Mouse (Mus musculus): ENCODE measurements around the gene Fam172a.

Fam172a gene

DNA sequence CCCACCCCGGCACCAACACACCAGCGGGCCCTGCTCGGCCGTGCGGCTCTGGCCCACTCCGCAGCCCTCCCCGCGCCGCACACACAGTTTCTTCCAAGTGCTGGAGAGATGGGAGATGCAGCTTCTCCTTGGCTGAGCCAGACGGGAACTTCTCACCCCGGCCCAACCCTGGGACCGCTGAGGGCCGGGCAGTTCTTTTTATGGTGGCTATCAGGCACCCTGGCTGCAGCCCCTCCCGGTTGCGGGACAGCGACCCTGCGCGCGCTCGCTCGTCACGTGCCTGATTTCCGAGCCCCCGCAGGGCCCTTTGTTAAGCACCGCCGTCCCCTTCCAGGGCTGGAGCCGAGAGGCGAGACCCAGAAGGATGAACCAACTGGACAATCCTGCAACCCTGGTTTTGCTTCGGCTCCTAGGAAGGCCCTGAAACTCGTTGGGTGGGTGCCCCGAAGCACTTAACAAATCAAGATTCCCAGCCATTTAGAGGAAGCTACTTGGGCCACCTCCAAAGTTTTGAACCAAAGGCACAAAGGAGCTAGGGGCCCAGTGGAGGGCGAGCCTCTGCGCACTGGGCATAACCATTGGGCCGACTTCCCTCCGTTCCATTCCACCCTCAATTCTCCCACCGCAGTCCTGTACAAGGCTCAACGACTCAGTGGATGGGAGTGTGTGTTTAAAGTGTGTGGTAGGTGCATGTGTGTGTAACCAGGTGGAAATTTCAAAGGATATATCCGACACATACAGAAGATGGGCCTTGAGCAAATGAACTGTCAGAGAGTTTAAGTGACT, 477.7 kb downstream of the Fam172a start:
- DNase-seq (ENCODE audit: low read depth, low spot score) = no peak

DNA sequence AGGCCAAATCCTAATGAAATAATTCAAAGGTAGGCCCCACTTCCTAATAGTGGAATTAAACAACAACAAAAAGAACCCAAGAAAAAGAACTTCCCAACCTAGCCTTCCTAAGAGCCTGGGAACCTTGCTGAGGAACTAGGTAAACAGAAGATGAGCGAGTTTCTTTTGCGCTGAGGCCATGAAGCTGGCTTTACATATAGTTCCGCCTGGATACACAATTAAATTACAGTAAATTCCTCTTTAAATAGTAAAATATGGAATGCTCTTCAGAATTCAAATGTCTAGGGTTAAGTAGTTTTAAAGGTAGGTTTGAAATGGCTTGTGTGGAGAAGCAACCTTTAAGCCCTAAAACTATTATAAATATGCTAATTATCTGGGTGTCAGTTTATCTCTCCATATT, 478.4 kb downstream of the Fam172a start:
- no peak for DNase-seq (ENCODE audit: low read depth, low spot score)

DNA sequence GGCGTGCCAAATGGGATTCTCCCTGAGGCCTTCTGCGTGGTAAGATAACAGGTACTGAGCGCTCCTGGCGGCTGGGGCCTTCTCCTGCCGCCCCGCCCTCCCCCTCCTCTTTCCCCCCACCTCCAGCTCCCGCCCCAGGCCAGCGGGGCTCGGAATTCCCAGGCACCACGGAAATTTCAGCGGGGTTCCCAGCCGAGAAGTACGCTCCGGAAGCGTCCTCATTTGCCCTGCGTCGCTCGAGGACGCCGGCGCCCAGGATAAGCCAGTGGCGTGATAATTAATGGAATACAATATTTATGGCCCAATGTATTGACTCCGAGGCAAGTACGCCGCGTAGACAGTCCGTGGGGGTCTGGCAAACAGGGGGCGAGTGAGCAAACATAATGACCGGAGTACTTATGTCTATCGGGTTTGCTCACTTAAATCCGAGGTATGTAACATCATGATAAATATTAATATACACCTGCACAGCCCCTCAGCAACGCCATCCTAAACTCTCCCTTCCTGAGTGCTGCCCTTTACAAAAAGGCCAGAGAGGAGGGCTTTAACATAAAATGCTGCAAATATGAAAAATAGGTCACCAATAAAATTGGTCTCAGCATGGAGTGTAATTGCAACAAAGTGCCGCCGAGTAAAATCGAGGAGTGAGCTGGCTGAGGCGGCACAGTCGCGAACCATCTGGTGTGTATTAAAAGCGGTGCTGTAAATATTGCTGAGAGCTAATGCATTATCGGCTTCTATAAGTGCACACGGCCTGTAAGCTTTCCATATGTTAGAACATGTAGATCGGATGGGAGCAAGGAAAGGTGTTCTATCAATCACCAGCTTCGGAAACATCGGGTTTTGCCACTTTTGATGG, 479.5 kb downstream of the Fam172a start:
- DNase-seq (ENCODE audit: low read depth, low spot score) = peak; percentile 68

DNA sequence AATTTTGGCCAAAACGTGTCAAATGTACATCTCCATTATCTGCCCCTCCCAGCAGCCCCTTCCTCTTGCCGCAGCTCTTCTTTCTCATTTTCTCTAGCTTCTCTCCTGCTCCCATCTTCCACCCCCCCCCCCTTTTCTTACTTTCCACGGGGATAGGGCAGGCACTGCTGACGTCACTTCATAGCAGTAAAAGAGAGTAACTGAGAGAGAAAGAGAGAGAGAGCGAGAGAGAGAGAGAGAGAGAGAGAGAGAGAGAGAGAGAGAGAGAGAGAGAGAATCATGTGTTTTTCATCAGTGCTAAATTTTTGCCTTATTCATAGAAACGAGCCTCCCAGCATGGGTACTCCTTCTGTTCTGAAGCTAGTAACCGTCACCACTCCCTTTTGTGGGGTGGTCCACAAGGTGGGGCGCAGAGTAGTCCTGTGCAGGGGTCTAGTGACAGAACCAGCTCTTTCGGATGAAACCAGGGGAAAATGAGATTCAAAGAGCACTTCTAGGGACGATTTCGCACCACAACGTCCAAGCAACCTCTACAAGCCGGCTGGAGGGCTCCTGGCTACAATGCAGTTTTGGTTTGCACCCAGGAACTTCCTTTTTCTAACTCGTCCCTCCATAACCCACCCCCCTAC, 480.2 kb downstream of the Fam172a start:
- peak; percentile 84 for DNase-seq (ENCODE audit: low read depth, low spot score)

DNA sequence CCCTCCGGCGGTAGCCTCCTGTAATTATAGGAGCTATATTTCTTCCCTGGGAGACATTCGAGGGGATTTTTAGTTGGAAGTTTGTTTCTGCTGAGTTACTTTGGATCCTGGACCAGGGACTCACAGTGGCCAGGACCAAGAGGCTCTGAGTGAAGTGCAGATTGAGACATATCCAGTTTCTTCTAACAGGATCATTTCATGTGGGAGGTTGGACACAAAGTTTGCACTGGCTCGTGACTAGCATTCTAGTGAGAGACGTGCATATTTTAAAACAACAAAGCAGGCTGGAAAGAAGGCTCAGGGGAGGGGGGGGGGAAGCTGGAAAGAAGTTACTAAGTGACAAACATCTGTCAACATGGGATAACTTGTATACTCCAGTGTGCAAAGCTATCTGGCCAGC, 481.2 kb downstream of the Fam172a start:
- no peak for DNase-seq (ENCODE audit: low read depth, low spot score)

DNA sequence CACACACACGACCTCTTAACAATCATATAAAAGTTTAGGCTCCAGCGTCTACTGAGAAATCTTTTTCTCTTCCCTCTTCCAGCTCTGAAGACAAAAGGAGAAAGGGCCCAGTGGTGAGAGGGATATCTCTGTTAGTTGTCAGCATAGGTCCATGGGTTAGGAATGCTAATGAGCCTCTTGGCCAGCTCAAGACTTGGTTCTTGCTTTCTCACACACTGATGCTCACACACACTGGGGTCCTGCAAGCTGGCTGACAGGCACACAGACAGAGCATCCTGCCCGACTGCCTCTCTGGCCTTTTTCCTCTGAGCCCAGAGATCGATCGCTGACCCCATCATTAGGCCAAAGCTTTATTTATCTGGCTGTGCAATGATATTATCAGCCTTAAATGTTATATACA, 482.2 kb downstream of the Fam172a start:
- no peak for DNase-seq (ENCODE audit: low read depth, low spot score)

DNA sequence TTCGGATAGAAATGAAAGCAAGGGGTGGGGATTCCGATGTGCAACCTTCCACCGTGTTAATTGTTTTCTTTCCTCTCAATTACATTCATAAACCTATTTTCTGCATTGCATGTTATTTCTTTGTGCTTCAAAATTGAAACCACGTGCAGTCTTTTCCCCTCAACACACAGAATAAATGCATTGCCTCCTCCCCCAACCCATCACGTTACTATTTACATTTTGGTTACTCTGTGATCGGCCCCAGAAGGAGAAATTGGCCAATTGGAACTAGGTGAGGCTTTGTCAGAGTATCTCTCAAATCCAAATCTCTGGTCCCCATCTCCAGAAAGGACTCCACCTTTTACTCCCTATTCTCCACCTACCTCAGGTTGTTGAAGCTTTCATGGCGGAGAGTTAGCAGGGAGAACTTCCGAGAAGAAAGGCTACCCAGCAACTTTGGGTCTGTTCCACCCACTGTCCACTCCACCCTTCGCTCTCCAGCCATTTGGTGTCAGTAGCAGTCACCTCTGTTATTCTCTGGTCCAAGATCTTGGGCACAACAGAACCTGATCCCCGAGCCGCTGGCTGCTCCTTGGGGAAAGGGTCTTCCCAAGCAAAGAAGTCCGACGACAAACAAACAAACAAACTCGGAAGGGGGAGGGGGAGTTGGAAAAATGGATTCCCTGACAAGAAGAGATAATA, 483.1 kb downstream of the Fam172a start:
- DNase-seq (ENCODE audit: low read depth, low spot score) = no peak

DNA sequence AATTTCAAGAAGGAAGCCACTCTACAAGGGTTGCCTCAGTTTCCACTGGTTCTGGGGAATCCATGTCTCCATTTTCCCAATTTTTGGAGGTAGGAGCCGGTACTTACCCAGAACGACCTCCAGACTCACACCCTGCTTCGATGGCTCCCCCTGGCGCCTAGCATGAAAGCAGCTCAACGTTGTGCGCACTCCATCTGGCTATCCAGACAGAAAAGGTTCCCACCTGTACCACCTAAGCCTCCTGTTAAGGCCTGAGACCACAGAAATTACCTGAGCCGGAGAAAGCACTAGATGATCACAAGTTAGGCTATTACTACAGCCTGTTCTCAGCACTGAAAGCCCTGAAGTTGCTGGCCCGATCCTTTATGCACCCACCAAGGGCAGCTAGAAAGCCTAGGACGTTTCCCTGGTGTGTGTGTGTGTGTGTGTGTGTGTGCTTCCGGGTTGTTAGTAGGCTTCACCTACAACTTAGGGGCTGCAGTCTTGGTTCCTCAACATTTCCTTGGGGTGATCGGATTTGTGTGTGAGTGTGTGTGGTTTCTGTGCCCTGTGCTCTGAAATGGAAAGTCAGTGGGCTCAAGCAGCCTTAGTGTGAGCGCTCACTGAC, 484.6 kb downstream of the Fam172a start:
- no peak for DNase-seq (ENCODE audit: low read depth, low spot score)

DNA sequence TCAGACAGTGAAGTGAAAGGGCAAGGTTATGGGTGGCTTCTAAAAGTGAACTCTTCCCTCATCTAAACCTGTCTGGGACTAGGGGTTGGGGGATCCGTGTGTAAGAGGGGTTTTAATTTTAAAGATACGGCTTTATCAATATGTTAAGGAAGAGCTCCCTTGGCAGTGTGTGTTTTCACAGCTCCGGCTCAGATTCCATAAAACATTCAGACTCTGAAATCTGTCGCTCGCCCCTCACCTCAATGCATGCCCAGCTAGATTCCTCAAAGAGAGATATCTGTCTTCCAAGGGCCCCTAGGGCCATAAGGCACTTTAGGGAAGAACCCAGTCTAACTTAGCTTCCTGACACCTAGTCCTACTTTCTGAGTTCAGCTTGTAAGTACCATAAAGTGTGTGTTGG, 486.0 kb downstream of the Fam172a start:
- no peak for DNase-seq (ENCODE audit: low read depth, low spot score)

DNA sequence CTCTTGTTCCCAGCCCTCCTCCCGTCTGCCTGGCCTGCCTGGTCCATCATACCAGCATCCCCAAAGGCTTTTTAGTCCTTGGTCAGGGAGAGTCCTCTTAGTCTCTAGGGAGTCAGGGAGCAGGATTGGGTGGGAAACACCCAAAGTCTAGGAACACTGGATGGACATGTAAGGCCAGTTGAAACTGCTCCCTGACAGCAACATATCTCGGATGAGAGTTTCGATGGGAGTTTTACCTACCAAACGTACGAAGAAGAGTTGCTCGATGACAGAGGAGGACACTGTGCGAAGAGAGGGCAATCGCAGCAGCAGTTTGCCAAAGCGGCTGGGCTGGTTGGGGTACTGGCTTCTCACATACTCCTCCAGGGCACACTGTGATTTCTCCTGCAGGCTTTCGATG, 487.8 kb downstream of the Fam172a start:
- no peak for DNase-seq (ENCODE audit: low read depth, low spot score)

DNA sequence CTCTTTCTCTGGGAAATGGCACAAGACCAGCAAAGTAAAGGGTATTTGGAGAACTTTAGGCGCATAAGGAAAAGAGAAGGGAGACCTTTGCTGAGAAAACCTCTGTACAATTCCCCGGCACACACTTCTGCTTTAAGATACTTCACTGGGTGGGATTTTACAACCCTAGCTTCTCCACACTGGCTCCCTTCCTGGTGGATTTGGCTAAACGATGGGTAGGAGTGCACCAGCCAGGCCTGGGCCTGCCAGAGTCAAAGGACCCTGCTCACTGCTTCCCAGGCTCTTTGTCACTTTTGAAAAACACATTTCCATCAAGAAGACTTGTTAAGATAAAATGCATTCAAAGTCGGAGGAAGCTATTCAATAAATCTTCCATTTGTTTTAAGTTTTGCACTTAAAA, 491.4 kb downstream of the Fam172a start:
- DNase-seq (ENCODE audit: low read depth, low spot score) = no peak

DNA sequence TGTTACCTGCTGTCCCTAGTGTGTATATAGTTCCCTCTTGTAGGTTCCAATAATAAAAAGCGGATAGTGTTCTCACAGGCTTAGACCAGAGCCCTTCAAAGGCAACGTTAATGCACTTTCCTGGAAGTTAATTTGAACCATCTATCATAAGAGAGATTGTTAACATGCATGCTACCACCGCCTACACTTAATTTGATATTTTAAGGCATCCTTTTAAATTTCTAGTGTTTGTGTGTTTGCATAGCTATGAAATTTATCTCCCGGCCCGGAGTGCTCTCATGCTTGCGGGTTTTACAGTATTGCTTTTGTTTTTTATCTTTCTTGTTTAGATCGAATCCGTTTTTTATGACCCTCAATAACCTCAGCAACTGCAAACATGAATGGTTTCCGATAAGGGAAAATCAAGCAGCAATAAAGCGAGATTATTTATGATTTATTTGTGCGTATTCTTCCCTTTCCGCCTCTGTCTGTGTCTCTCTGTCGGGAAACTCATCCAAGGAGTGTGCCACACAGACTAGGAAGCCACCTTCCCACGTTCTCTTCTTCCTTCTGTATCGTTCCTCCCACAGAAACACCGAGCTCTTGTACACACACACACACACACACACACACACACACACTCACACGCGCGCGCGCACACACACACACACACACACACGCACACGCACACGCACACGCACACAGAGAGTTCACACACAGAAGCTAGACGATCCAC, 492.5 kb downstream of the Fam172a start:
- peak; percentile 77 for DNase-seq (ENCODE audit: low read depth, low spot score)

DNA sequence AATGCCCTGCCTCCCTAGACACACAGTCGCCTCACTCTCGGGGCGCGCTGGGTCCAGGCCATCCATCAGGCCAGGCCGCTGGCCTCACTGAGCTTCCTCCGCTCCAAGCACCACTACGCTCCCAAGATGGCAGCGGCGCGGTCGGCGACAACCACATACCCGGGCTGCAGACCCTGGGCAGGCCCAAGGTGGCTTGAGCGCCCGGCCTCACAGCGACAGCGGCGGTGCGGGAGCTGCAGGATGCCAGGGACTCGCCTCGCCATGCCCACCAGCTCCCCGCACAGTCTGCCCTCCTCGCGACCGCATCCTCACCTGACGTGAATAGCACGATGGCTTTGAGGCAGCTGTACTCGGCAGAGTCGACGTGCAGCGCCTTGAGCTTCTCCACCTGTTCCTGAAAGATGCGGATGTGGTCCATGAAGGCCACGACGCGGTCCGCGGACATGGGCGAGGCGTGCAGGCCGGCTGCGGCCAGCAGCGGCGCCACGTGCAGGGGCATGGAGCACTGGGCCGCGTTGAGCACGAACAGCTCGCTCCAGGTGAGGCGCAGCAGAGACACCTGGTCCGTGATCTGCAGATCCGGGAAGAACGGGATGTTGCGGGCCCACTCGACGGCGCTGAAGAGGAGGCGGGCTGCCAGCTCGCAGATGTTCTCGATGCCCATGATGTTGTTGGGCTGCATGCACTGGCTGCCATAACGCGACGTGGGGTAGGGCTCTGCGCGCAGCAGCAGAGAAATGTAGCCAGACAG, 493.2 kb downstream of the Fam172a start:
- DNase-seq (ENCODE audit: low read depth, low spot score) = peak; percentile 67

DNA sequence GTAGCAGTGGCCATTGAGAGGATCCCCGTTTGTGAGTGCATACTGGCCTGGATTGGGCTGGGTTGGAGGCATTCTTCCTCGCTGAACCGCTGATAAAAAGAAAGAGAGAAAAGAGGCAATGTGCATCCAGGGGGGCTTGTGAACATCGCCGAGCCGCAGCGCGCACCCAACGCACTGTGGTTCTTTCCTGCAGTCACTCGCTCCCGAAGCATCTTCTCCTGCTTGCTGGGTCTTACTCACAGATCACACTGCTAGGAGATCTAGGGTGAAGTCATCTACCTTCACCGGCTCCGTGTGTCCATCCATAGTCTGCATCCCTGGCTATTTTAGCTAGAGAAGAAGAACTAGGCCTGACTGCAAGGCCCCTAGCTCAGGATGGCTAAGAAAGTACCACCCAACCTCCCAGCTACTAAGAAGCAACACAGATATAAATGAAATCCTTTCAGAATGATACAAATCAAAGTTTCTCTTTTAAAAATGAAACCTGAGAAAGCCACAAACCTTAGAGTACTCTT, 493.8 kb downstream of the Fam172a start:
- peak; percentile 46 for DNase-seq (ENCODE audit: low read depth, low spot score)

DNA sequence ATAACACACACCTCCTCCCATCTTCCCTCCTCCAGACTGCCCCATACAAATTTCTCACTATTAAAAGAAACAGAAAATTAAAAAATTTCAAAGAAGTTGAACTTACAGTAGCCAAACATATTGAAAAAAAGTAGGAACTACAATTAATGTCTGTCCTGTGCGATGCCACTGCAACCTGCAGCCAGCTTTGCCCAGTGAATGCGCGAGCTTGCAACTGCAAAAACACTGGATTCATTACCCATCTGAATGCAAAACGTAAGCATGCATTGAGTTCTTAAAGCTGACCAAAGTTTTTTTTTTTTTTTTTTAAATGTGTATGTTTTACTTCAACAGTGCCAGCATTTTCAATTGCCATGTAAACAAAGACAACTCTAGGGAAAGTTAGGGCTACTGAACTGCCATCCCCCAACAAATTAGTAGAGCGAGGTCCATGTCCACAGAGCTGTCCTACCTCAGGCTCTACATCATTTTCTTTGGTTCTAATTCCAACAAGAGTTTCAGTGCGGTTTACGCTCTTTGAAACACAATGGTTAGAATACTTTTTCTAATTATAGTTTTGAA, 494.5 kb downstream of the Fam172a start:
- peak; percentile 35 for DNase-seq (ENCODE audit: low read depth, low spot score)

DNA sequence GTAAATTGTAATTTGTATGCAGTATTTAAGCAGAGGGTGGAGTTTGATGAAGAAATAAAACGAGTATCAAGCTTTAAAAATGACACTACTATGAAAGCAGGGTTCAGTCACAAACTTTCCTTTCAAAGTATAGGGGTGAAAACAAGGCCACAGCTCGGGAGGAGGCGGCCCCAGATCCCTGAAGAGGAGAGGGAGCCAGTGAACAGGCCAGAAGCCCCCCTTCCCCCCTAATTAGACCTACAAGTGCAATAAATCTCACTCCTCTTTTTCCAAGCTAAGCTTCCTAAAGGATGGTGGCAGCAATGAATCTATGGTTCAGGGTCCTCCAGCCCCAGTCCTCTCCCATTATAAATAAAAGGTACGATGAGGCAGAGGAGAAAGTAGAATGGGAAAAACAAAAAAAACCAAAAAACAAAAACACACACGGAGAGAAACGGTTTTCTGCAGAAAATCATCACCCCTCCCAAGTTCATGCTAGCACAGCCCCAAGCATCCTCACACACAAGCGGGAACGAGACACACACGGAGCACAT, 495.5 kb downstream of the Fam172a start:
- no peak for DNase-seq (ENCODE audit: low read depth, low spot score)

DNA sequence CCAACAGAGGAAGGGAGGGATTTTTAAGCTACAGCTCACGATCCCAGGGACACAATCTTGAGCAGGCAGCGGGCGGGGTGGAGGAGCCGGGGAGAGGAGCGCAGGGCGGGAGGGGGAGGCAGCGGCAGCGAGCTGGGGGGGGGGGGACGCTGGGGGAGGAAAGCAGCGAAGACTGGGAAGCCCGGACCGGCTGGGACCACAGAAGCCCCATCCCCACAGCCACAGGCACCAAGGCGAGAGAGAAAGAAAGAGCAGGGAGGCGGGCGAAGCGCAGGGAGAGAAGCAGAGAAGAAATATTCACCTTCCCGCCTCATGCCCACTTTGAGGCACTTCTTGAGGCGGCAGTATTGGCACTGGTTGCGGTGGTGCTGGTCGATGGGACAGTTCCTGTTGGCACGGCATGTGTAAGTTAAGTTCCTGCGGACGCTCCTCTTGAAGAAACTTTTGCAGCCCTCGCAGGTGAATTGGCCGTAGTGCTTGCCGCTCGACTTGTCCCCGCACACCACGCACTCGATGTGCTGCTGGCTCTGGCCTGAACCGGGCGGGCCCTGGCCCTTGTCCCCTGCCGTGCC, 496.1 kb downstream of the Fam172a start:
- DNase-seq (ENCODE audit: low read depth, low spot score) = peak; percentile 80

DNA sequence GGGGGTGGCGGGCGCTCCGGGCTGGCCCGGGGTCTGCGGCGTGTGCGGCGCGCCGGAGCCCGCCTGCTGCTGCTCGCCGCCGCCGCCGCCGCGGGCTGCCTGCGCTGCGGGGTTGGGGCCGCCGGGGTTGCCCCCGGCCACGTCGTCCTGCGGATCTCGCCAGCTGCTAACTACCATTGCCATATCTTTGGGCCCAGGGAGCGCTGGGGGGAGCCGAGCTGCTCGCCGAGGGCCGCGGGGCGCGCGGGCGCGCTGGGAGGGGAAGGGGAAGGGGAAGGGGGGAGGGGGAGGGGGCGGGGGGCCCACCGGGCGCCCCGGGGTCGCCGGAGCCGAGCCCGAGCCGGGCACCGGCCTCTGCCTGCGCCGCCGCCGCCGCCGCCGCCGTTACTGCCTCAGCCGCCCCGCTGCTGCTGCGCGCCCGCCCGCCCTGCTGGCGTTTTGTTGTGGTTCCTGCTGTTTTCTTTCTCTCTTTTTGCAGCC, 496.6 kb downstream of the Fam172a start:
- DNase-seq (ENCODE audit: low read depth, low spot score) = no peak
